In genomic region chr11:94676754-94677606, GRCm38 (mm10) we compare ENCODE assay signal across 8 mouse cellular contexts. TPM values are rescaled to one million over a fixed set of nuclear protein-coding genes. Genes with fewer than 3 reads are reported as not detected.
A peak's percentile ranks its signal among the peaks of the same experiment; 100 is the strongest.
DNase-seq lines count a peak whose midpoint lies in the region; ATAC-seq and TF ChIP-seq lines count a peak whose summit lies in the region.

Gene Xylt2, minus strand, starts transcription at chr11:94677515.

- H3K4me1 ChIP-seq in hindbrain, embryonic 14.5 days (replicated peaks; ENCODE audit: control insufficient read depth, insufficient read depth, low read length): peaks cover 25% of the 10 kb centered on the region

- no peaks in the 10 kb centered on the region for H3K9me3 ChIP-seq in hindbrain, embryonic 14.5 days (ENCODE audit: control insufficient read depth, low read length)

- TF ChIP-seq CTCF in Patski (IDR thresholded peaks at IDR 0.05): no peak

- under 1% methylated on average over 82 of the region's 82 CpGs for WGBS in hindbrain, embryonic 14.5 days

- no peak for DNase-seq in Patski (ENCODE audit: low read depth, low spot score)
- peak; percentile 92 to 94 for DNase-seq in cerebellum, postnatal 14 days
- peak; percentile 74 to 76 for DNase-seq in frontal cortex, postnatal 25 days (ENCODE audit: low spot score in 2 of 2)
- peak; percentile 95 for DNase-seq in hindbrain, embryonic 14.5 days (ENCODE audit: low spot score)
- DNase-seq in layer of hippocampus, postnatal 36 days: peak; percentile 90
- peak; percentile 92 for DNase-seq in lung, postnatal 36 days
- DNase-seq in retina, postnatal 1 day: peak; percentile 95
- DNase-seq in urinary bladder, adult 18-20 months (ENCODE audit: low spot score in 2 of 2): peak; percentile 87 to 93

- peak within 1 kb of the TSS; percentile 69 for H3K4me2 ChIP-seq in hindbrain, embryonic 14.5 days (replicated peaks)

- ATAC-seq in Patski: peak; percentile 77
- ATAC-seq in hindbrain, embryonic 14.5 days (ENCODE audit: low FRiP score): peak; percentile 95

- peak within 1 kb of the TSS; percentile 88 for H3K4me3 ChIP-seq in hindbrain, embryonic 14.5 days (replicated peaks; ENCODE audit: low read length)

- CTCF ChIA-PET in Patski (lab: Charles Lee): interaction anchor here (1.0 kb wide), 1 partner anchor 53 kb away, joined by 3 read pairs; no protein-coding TSS in a partner anchor

- POLR2A ChIA-PET in Patski (lab: Charles Lee): interaction anchor here (0.9 to 1.6 kb wide), 2 partner anchors 12 to 17 kb away, joined by 3 to 4 read pairs; no protein-coding TSS in a partner anchor

- H3K9ac ChIP-seq in hindbrain, embryonic 14.5 days: peak within 1 kb of the TSS; percentile 97

- peak within 1 kb of the TSS; percentile 95 for H3K27ac ChIP-seq in hindbrain, embryonic 14.5 days

- no peaks in the 10 kb centered on the region for H3K36me3 ChIP-seq in hindbrain, embryonic 14.5 days (replicated peaks; ENCODE audit: control insufficient read depth, insufficient read depth)

- peaks cover 6% of the 10 kb centered on the region for H3K27me3 ChIP-seq in Patski
- no peaks in the 10 kb centered on the region for H3K27me3 ChIP-seq in hindbrain, embryonic 14.5 days (ENCODE audit: control insufficient read depth, insufficient read depth, low read length)

- in situ Hi-C loops in Patski (cut with MboI; ENCODE audit: low pct_unique_long_range_greater_than_20kb): no loop called here

RNA-seq across cellular contexts. Expression of gene Xylt2, which starts in this region (rescaled TPM):
- polyA plus RNA-seq in Patski (2021): 34.5 TPM
- 13.2 and 14.8 TPM in 2 replicates for polyA plus RNA-seq in hindbrain, embryonic 14.5 days (2014; fragmentation: Nextera tagmentation; extraction: Ambion mirVana)
- 10 to 100 TPM; 23.0 to 26.1 TPM for total RNA-seq in layer of hippocampus, postnatal 36 days (2021)
